Mouse (Mus musculus) neural tube, embryonic 11.5 days (tissue): ENCODE measurements around the gene Camk2d. TPM values are rescaled to one million over a fixed set of nuclear protein-coding genes. Genes with fewer than 3 reads are reported as not detected.
A peak's percentile ranks its signal among the peaks of the same experiment; 100 is the strongest.

Experiments used
- ATAC-seq: fragments of 200-750 bp; cut with Nextera tagmentation; 2 replicates; pipeline ENCODE4 v1.8.0; 2017; ENCODE audit warnings: moderate number of reproducible peaks, mild to moderate bottlenecking, moderate TSS enrichment, moderate library complexity; ENCODE audit not compliant: insufficient read depth, low FRiP score, low TSS enrichment
- DNase-seq: peaks from one replicate; pipeline ENCODE4 v3.0.0-alpha.2; 2015; ENCODE audit warnings: low spot score
- H3K27ac ChIP-seq: fragments of 300-500 bp; sonication (generic); 2 replicates; pipeline ENCODE4 v1.5.1; 2014; ENCODE audit warnings: low read depth, mild to moderate bottlenecking, low read length
- H3K27me3 ChIP-seq: fragments of 300-500 bp; sonication (generic); 2 replicates; pipeline ENCODE4 v1.6.1; 2014; ENCODE audit warnings: mild to moderate bottlenecking, low read length, mixed read lengths; ENCODE audit not compliant: control insufficient read depth, insufficient read depth
- H3K36me3 ChIP-seq: fragments of 300-500 bp; sonication (generic); 2 replicates; pipeline ENCODE4 v1.6.1; 2014; ENCODE audit warnings: mild to moderate bottlenecking, low read length, moderate library complexity, mixed read lengths; ENCODE audit not compliant: control insufficient read depth, insufficient read depth
- H3K4me1 ChIP-seq: fragments of 300-500 bp; sonication (generic); 2 replicates; pipeline ENCODE4 v1.6.1; 2014; ENCODE audit warnings: low read length, mixed read lengths; ENCODE audit not compliant: control insufficient read depth, insufficient read depth
- H3K4me2 ChIP-seq: fragments of 300-500 bp; sonication (generic); 2 replicates; pipeline ENCODE4 v1.6.1; 2014; ENCODE audit warnings: low read depth, mild to moderate bottlenecking, moderate library complexity
- H3K4me3 ChIP-seq: fragments of 300-500 bp; sonication (generic); 2 replicates; pipeline ENCODE4 v1.5.1; 2014; ENCODE audit warnings: low read depth, low read length
- H3K9ac ChIP-seq: fragments of 300-500 bp; sonication (generic); 2 replicates; pipeline ENCODE4 v1.6.1; 2014; ENCODE audit warnings: mild to moderate bottlenecking, low read length
- H3K9me3 ChIP-seq: fragments of 300-500 bp; sonication (generic); 2 replicates; pipeline ENCODE4 v1.6.1; 2016; ENCODE audit warnings: low read length; ENCODE audit not compliant: control insufficient read depth
- WGBS: fragments of 180-500 bp; shearing (Covaris S2); extraction: QIAGEN DNeasy Blood & Tissue Kit; methylation state at CpG from one replicate; pipeline ENCODE4 v1.1.7; 2014; 5-methylcytosine and 5-hydroxymethylcytosine counted together
- polyA plus RNA-seq: library from polyadenylated mRNA; unstranded; fragments of >200 nt; fragmentation: Nextera tagmentation; extraction: Ambion mirVana; gene quantifications from 2 replicates; pipeline ENCODE4 v1.2.1, GENCODE M21; 2014

The Camk2d gene
- polyA plus RNA-seq, 1 experiment from 2014 or later, result 21.4 TPM

DNA sequence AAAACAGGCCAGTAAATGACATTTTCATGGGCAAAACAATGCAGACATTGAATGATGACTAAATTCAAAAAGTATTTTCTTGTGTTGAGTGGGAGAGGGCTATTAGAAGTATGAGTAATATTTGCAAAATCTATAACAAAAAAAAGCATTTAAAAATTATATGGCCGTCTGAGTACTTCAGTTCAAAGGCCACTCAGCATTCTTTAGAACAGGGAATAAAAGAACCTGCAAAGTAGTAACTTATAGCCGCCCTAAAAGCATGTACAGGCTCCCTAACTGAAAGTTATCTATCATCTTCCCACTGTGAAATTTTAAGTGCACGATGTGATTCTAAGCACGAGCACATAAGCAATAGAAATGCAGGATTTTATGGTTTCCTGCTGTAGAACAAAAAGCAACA, 646 bp upstream of the Camk2d start:
- Histone ChIP-seq H3K4me2 (no peak overlapping the region; the same call in 1 of the 2 replicates), H3K27me3 (no peaks in the 10 kb centered on the region), H3K9me3 (no peaks in the 10 kb centered on the region), H3K36me3 (no peaks in the 10 kb centered on the region), H3K27ac (no peak overlapping the region), H3K4me1 (peaks cover 2% of the 10 kb centered on the region; the same call in 1 of the 2 replicates), H3K9ac (no peak overlapping the region), H3K4me3 (no peak overlapping the region)
- DNase-seq, result no peak
- 77% methylated on average over 4 of the region's 4 CpGs for WGBS
- no peak for ATAC-seq

GRCm38 (mm10) chr3:126596491-126597160, 524 bp downstream of the Camk2d start:
- under 1% methylated on average over 61 of the region's 69 CpGs for WGBS
- peak overlapping the region; percentile 85 for H3K9ac ChIP-seq
- H3K27ac ChIP-seq, result peak overlapping the region; percentile 93
- H3K36me3 ChIP-seq, result no peaks in the 10 kb centered on the region
- peak overlapping the region; percentile 94 for H3K4me2 ChIP-seq
- no peaks in the 10 kb centered on the region for H3K27me3 ChIP-seq
- peak; percentile 88 for ATAC-seq
- peak; percentile 90 for DNase-seq
- H3K4me3 ChIP-seq, result peak overlapping the region; percentile 75
- H3K4me1 ChIP-seq, result peaks cover 2% of the 10 kb centered on the region; the same call in 1 of the 2 replicates
- H3K9me3 ChIP-seq, result no peaks in the 10 kb centered on the region

DNA sequence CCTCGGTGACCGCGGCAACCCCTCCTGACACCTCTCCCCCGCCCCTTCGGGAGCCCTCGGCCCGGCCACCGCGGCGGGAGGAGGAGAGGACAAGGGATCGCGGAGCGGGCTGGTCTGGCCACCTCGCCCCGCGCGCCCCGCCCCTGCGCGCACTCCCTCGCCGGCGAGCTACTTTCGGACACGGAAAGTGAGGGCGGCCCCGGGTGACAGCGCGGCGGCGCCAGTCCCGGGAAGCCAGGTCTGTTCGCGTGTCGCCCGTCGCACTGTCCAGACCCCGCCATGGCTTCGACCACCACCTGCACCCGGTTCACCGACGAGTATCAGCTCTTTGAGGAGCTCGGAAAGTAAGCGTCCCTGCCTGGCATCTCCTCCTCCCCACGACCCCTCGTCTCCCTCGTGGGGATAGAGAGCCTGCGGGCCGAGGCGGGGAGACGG, 1.1 kb downstream of the Camk2d start:
- Histone ChIP-seq H3K9ac (peak overlapping the region; percentile 85), H3K27ac (peak overlapping the region; percentile 93), H3K4me1 (peaks cover 2% of the 10 kb centered on the region; the same call in 1 of the 2 replicates), H3K9me3 (no peaks in the 10 kb centered on the region), H3K27me3 (no peaks in the 10 kb centered on the region), H3K36me3 (no peaks in the 10 kb centered on the region), H3K4me2 (peak overlapping the region; percentile 94), H3K4me3 (peak overlapping the region; percentile 75)
- ATAC-seq (peak; percentile 60), DNase-seq (no peak)
- 1% methylated on average over 51 of the region's 51 CpGs for WGBS

DNA sequence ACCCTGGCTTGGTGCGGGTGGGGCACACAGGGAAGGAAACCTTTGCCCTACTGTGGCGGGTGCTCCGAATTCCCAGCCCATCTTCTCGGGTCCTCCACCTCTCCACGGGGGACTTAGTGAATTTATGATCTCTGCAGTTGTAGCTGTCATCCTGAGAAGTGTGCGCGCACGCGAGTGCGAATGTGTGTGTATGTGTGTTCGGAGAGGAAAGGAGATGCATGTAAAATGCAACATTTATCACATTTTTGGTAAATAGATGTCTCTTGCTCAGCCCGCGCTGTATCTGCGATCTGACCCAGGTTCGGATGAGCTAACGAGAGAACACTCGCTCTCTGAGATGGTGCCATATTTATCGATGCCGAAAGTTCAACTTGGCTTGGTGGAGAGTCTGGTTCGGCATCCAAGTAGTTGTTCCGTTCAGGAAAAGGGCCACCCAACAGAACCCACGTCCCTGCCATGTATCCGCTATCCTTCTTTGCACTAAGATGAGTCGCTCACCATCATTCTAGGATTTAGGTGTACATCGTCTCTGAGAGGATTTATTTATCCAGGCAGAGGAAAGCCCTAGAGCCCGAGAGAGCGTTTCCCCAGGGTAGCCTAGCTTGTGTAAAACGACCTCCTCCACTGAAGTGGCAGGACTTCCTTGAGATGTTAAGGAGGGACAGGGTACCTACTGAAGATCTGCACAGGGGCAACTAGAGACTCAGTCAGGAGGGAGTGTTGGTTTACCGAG, 1.7 kb downstream of the Camk2d start:
- Histone ChIP-seq H3K9ac (peak overlapping the region; percentile 85), H3K27me3 (no peaks in the 10 kb centered on the region), H3K4me1 (peaks cover 2% of the 10 kb centered on the region; the same call in 1 of the 2 replicates), H3K4me2 (peak overlapping the region; percentile 94), H3K9me3 (no peaks in the 10 kb centered on the region), H3K27ac (peak overlapping the region; percentile 93), H3K4me3 (peak overlapping the region; percentile 75), H3K36me3 (no peaks in the 10 kb centered on the region)
- WGBS, result under 1% methylated on average over 29 of the region's 29 CpGs
- DNase-seq (peak; percentile 56), ATAC-seq (no peak; the same call in 1 of the 2 replicates)

GRCm38 (mm10) chr3:126598329-126598676, 2.2 kb downstream of the Camk2d start:
- H3K27ac ChIP-seq, result no peak overlapping the region

DNA sequence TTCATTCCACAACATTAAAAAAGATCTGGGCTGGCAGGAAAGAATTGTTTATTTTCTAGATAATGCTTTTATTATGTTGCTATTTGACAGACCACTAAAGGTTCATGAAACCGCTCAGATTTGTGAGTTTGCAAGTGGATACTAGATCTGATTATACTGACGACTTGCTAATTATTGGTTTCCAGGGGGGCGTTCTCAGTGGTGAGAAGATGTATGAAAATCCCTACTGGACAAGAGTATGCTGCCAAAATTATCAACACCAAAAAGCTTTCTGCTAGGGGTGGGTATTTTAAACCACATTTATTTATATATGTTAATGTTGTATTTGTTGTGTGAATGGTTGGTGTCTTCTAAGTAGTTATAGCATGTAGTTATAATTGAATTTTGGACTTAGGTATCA, 2.8 kb downstream of the Camk2d start:
- no peak for DNase-seq
- 60% methylated on average over 3 of the region's 3 CpGs for WGBS
- no peak for ATAC-seq
- Histone ChIP-seq H3K4me3 (no peak overlapping the region), H3K4me1 (peaks cover 2% of the 10 kb centered on the region; the same call in 1 of the 2 replicates), H3K36me3 (no peaks in the 10 kb centered on the region), H3K4me2 (no peak overlapping the region), H3K9ac (no peak overlapping the region), H3K27me3 (no peaks in the 10 kb centered on the region), H3K27ac (no peak overlapping the region), H3K9me3 (no peaks in the 10 kb centered on the region)

More at GRCm38 (mm10) chr3:126598329-126598676, 2.2 kb downstream of the Camk2d start:
- peak overlapping the region; percentile 94 for H3K4me2 ChIP-seq
- DNase-seq, result no peak
- no peak for ATAC-seq
- H3K36me3 ChIP-seq, result no peaks in the 10 kb centered on the region
- H3K27me3 ChIP-seq, result no peaks in the 10 kb centered on the region
- H3K9me3 ChIP-seq, result no peaks in the 10 kb centered on the region
- peak overlapping the region; percentile 85 for H3K9ac ChIP-seq
- 5% methylated on average over 5 of the region's 5 CpGs for WGBS
- H3K4me1 ChIP-seq, result peaks cover 2% of the 10 kb centered on the region; the same call in 1 of the 2 replicates
- peak overlapping the region; percentile 75 for H3K4me3 ChIP-seq

DNA sequence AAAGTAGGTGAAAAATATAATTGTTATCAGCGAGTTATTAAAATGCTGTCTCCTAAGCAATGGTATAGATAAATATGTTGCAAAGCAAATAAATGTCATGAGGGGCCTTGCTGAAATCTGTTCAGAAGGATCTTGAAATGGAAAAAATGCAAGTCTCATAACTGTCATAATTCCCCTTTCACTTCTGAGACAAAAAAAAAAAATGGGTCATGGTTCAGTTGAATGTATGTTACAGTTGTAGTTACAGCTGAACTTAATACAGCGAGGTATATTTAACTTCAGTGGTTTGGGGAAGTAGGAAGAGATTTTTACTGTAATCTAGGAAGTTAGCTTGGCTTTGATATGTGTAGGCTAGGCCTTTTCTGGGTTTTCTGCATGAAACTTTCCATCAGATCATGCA, 3.2 kb downstream of the Camk2d start:
- H3K36me3 ChIP-seq, result no peaks in the 10 kb centered on the region
- DNase-seq (no peak), ATAC-seq (no peak)
- peaks cover 2% of the 10 kb centered on the region; the same call in 1 of the 2 replicates for H3K4me1 ChIP-seq
- WGBS, result 83% methylated on average over 2 of the region's 2 CpGs
- no peaks in the 10 kb centered on the region for H3K27me3 ChIP-seq
- H3K9me3 ChIP-seq, result no peaks in the 10 kb centered on the region
- no peak overlapping the region for H3K4me2 ChIP-seq
- H3K27ac ChIP-seq, result no peak overlapping the region
- no peak overlapping the region for H3K4me3 ChIP-seq
- H3K9ac ChIP-seq, result no peak overlapping the region

- Histone ChIP-seq H3K27me3 (no peaks in the 10 kb centered on the region), H3K4me1 (peaks cover 2% of the 10 kb centered on the region; the same call in 1 of the 2 replicates), H3K4me3 (no peak overlapping the region), H3K9ac (no peak overlapping the region), H3K9me3 (no peaks in the 10 kb centered on the region), H3K36me3 (no peaks in the 10 kb centered on the region), H3K27ac (no peak overlapping the region), H3K4me2 (no peak overlapping the region)
- no peak for DNase-seq
- no peak for ATAC-seq
- WGBS, result 58% methylated on average over 10 of the region's 10 CpGs
Measured at GRCm38 (mm10) chr3:126599936-126600335, 3.8 kb downstream of the Camk2d start.
